Mouse (Mus musculus) heart, adult 2 months (tissue): ENCODE results near the gene Cmpk2. TPM values are rescaled to one million over a fixed set of nuclear protein-coding genes. Genes with fewer than 3 reads are reported as not detected.
A peak's percentile ranks its signal among the peaks of the same experiment; 100 is the strongest.
"Not testable (repeated sequence)": the region's sequence is repeated elsewhere in the genome, so short reads cannot be mapped to it uniquely, and the experiment has no call there.

Source experiments
- DNase-seq, 2 experiments: peaks; one replicate each; pipeline ENCODE4 v3.0.0; 2021
- H3K27ac ChIP-seq: fragments of 200-600 bp; 2 replicates; pipeline ENCODE4 v1.8.1; 2022
- H3K27me3 ChIP-seq: fragments of 200-500 bp; 2 replicates; pipeline ENCODE4 v1.6.1; 2012; ENCODE audit warnings: mild to moderate bottlenecking, low read length, inconsistent platforms, mixed read lengths; ENCODE audit not compliant: control insufficient read depth, insufficient read depth
- H3K36me3 ChIP-seq: fragments of 200-500 bp; 2 replicates; pipeline ENCODE4 v1.6.1; 2012; ENCODE audit warnings: low read length, inconsistent platforms; ENCODE audit not compliant: control insufficient read depth, insufficient read depth
- H3K4me1 ChIP-seq: fragments of 200-500 bp; 2 replicates; pipeline ENCODE4 v1.6.1; 2011; ENCODE audit warnings: low read length; ENCODE audit not compliant: control insufficient read depth, insufficient read depth
- H3K4me3 ChIP-seq: fragments of 200-600 bp; 2 replicates; pipeline ENCODE4 v1.8.1; 2022
- H3K79me2 ChIP-seq: fragments of 200-500 bp; replicated peaks from 2 replicates; pipeline ENCODE4 v1.6.1; 2012; ENCODE audit warnings: mild to moderate bottlenecking, inconsistent platforms, low read length, moderate library complexity, mixed read lengths; ENCODE audit not compliant: control insufficient read depth, insufficient read depth
- H3K9ac ChIP-seq: fragments of 200-500 bp; 2 replicates; pipeline ENCODE4 v1.6.1; 2012; ENCODE audit warnings: low read depth, mild to moderate bottlenecking, control low read depth, inconsistent platforms, low read length, mixed read lengths
- CTCF ChIP-seq: fragments of 200-600 bp; IDR thresholded peaks from 2 replicates; pipeline ENCODE4 v1.8.1; 2022; ENCODE audit warnings: antibody characterized with exemption, mild to moderate bottlenecking, moderate library complexity
- EP300 ChIP-seq: fragments of 200-500 bp; IDR thresholded peaks from 2 replicates; pipeline ENCODE4 v1.6.1; 2011; ENCODE audit warnings: low read depth, low read length, control low read depth; ENCODE audit not compliant: insufficient read depth
- POLR2A ChIP-seq: fragments of 200-500 bp; IDR thresholded peaks from 2 replicates; pipeline ENCODE4 v1.6.1; 2011; ENCODE audit warnings: mild to moderate bottlenecking, low read depth, low read length, control low read depth; ENCODE audit not compliant: insufficient read depth
- WGBS: fragments of 180-500 bp; shearing (Covaris S2); methylation state at CpG from one replicate; pipeline ENCODE4 v1.1.7; 2018; 5-methylcytosine and 5-hydroxymethylcytosine counted together
- intact Hi-C: fragments of 180-260 bp; cut with DNase I; formaldehyde crosslinking; loops from one replicate; pipeline ENCODE4 v1.15.1; 2025
- long read RNA-seq: library from polyadenylated mRNA; stranded (forward); transcript quantifications from one replicate; pipeline ENCODE4 v2.0.0, GENCODE M21; 2021
- polyA plus RNA-seq: library from polyadenylated mRNA; depleted of rRNA; stranded (reverse); fragments of >200 nt; gene quantifications from 2 replicates; pipeline ENCODE4 v1.2.3, GENCODE M21; 2012; rRNA removed
- total RNA-seq, 2 experiments: library from RNA; stranded (reverse); gene quantifications; 2 replicates each; pipeline ENCODE4 v1.2.3; 2021

Gene Cmpk2
- total RNA-seq, result 1 to 10 TPM; 4.2 to 4.5 TPM
- polyA plus RNA-seq, result 3.8 and 6.6 TPM in 2 replicates
- long read RNA-seq, transcript Cmpk2-201 (5 exons, 3,200 nt), result major isoform, 9 of 10 reads
- long read RNA-seq, partial matches to known transcripts, result 1 of 10 reads
- long read RNA-seq, other reads (novel, unspliced or antisense), result 0 of 10 reads

GRCm38 (mm10) chr12:26469098-26470041 is at the start of gene Cmpk2:
Gene Cmpk2 (plus strand): TSS chr12:26469204.
- TF ChIP-seq POLR2A (peak; percentile 78), CTCF (no peak), EP300 (0 out of 2 replicates have a peak, but pooled peaks have one; percentile 7)
- intact Hi-C loops, result loop anchor here (5.0 kb wide), 1 partner anchor 152 kb away; no protein-coding TSS in a partner anchor
- H3K79me2 ChIP-seq, result no peaks in the 10 kb centered on the region
- peaks cover 8% of the 10 kb centered on the region for H3K4me1 ChIP-seq
- WGBS, result under 1% methylated on average over 69 of the region's 69 CpGs
- peak within 1 kb of the TSS; percentile 87 for H3K27ac ChIP-seq
- H3K36me3 ChIP-seq, result peaks cover 4% of the 10 kb centered on the region; the same call in 1 of the 2 replicates
- H3K4me3 ChIP-seq, result peak within 1 kb of the TSS; percentile 93
- H3K9ac ChIP-seq, result peak within 1 kb of the TSS; percentile 83
- no peaks in the 10 kb centered on the region for H3K27me3 ChIP-seq
- peak; percentile 89 for DNase-seq

GRCm38 (mm10) chr12:26424841-26425240 is 44.2 kb upstream of the Cmpk2 start:
- no peaks in the 10 kb centered on the region for H3K27me3 ChIP-seq
- no peak overlapping the region for H3K9ac ChIP-seq
- 86% methylated on average over 2 of the region's 2 CpGs for WGBS
- DNase-seq, result no peak
- H3K79me2 ChIP-seq, result no peaks in the 10 kb centered on the region
- TF ChIP-seq CTCF (peak; percentile 91), EP300 (no peak), POLR2A (no peak)
- H3K4me3 ChIP-seq, result no peak overlapping the region
- no peak overlapping the region for H3K27ac ChIP-seq
- H3K4me1 ChIP-seq, result peaks cover 4% of the 10 kb centered on the region
- no peaks in the 10 kb centered on the region for H3K36me3 ChIP-seq
- intact Hi-C loops, result loop anchor here (2.0 kb wide), 2 partner anchors 40 to 110 kb away; no protein-coding TSS in a partner anchor

GRCm38 (mm10) chr12:26428771-26429170 is 40.2 kb upstream of the Cmpk2 start:
- H3K4me1 ChIP-seq, H3K36me3 ChIP-seq, H3K27me3 ChIP-seq, H3K79me2 ChIP-seq, H3K9ac ChIP-seq, H3K27ac ChIP-seq, H3K4me3 ChIP-seq, DNase-seq, intact Hi-C loops: not testable (repeated sequence)
- WGBS, result 52% methylated on average over 2 of the region's 2 CpGs

GRCm38 (mm10) chr12:26436334-26436733 is 32.7 kb upstream of the Cmpk2 start:
- no peak overlapping the region for H3K9ac ChIP-seq
- intact Hi-C loops, result no loop called here
- no peaks in the 10 kb centered on the region; the same call in 1 of the 2 replicates for H3K36me3 ChIP-seq
- H3K79me2 ChIP-seq, result no peaks in the 10 kb centered on the region
- H3K4me1 ChIP-seq, result peaks cover 11% of the 10 kb centered on the region
- H3K4me3 ChIP-seq, result no peak overlapping the region
- no peaks in the 10 kb centered on the region; the same call in 1 of the 2 replicates for H3K27me3 ChIP-seq
- 29% methylated on average over 4 of the region's 4 CpGs for WGBS
- no peak for TF ChIP-seq CTCF
- 0 out of 2 replicates have a peak, but pooled peaks have one; percentile 20 for TF ChIP-seq EP300
- DNase-seq, result peak; percentile 52 to 55
- peak overlapping the region; percentile 34; the same call in 1 of the 2 replicates for H3K27ac ChIP-seq

- H3K36me3 ChIP-seq, result no peaks in the 10 kb centered on the region; the same call in 1 of the 2 replicates
- no peak overlapping the region for H3K27ac ChIP-seq
- no peak overlapping the region for H3K4me3 ChIP-seq
- intact Hi-C loops, result no loop called here
- TF ChIP-seq CTCF, result no peak
- TF ChIP-seq POLR2A, result no peak
- TF ChIP-seq EP300, result no peak
- DNase-seq, result no peak
- H3K9ac ChIP-seq, result no peak overlapping the region
- no peaks in the 10 kb centered on the region; the same call in 1 of the 2 replicates for H3K27me3 ChIP-seq
- H3K4me1 ChIP-seq, result peaks cover 11% of the 10 kb centered on the region
- H3K79me2 ChIP-seq, result no peaks in the 10 kb centered on the region
- WGBS, result 78% methylated on average over 3 of the region's 3 CpGs
Observed at GRCm38 (mm10) chr12:26437950-26438349, 31.1 kb upstream of the Cmpk2 start.

- DNase-seq, result no peak
- Histone ChIP-seq H3K79me2 (no peaks in the 10 kb centered on the region), H3K9ac (peak overlapping the region; percentile 33; the same call in 1 of the 2 replicates), H3K27ac (peak overlapping the region; percentile 27; the same call in 1 of the 2 replicates), H3K4me1 (peaks cover 11% of the 10 kb centered on the region), H3K27me3 (no peaks in the 10 kb centered on the region; the same call in 1 of the 2 replicates), H3K4me3 (no peak overlapping the region), H3K36me3 (peaks cover 8% of the 10 kb centered on the region)
- intact Hi-C loops, result no loop called here
- WGBS, result 37% methylated on average over 3 of the region's 3 CpGs
- TF ChIP-seq POLR2A, result peak; percentile 24; the same call in 1 of the 2 replicates
- TF ChIP-seq EP300, result no peak
Observed at GRCm38 (mm10) chr12:26439366-26439765, 29.6 kb upstream of the Cmpk2 start.
